Mouse (Mus musculus): ENCODE results near the gene Timeless. TPM values are rescaled to one million over a fixed set of nuclear protein-coding genes. Genes with fewer than 3 reads are reported as not detected.

The Timeless gene
- total RNA-seq, 2 experiments from 2014 or later, result 7.5 to 8.8 TPM

GRCm38 (mm10) chr10:128297221-128297620 is 65.4 kb downstream of the Timeless start:
- DNase-seq, result no peak

- no peak for DNase-seq
Observed at GRCm38 (mm10) chr10:128297622-128298021, 65.8 kb downstream of the Timeless start.

GRCm38 (mm10) chr10:128298243-128298642 is 66.4 kb downstream of the Timeless start:
- DNase-seq, result no peak

DNA sequence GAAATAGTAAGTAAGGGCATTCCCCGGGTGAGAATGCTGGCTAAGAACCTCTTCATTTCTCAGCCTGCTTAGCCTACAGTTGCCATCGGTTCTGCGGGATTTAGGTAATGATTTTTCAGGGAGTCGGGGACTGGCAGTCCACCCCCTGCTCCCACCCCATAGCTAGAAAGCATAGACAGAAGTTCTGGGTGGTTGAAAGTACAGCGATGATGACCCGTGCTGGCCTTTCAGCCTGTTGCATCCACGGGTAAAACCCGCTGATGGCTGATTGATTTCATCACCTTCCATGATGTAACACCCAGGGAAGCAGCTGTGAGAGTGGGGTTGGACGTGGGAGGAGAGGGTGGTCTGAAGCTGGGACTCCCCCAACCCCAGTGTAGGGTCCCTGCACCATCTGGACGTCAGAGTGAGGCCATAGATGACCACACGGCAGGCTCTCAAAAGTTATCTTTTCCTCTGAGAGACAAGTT is 66.9 kb downstream of the Timeless start, which contains the start of gene Il23a:
Gene Il23a (minus strand): TSS at position 51 of the 470 bp plus-strand sequence.
- DNase-seq, result no peak

DNA sequence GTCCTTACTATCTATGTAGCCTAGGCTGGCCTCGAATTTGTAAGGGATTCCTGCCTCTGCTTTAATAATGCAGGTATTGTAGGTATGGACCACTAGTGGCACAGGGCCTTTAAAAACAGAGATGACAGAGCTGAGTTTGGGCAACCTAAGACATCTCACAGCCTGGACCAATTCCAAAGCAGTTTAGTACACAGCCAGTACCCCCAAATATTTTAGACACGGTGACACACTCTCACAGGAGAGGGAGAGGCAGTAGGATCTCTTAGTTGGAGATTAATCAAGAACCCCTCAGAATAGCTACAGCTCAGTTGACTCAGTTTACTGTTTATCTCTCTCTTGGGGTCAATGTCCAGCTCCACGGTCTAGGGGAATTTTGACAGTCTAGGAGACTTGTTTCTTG is 70.5 kb downstream of the Timeless start:
- DNase-seq, result no peak

Other genes starting within 250 kb of the Timeless start
- not detected for gene Hsd17b6, start 224.5 kb upstream of the Timeless start, total RNA-seq (2021)
- gene Prim1, start 216.9 kb upstream of the Timeless start, total RNA-seq (2021), result 1 to 10 TPM; 5.0 to 6.5 TPM
- 100 to 1,000 TPM; 517 to 566 TPM for gene Naca, start 196.5 kb upstream of the Timeless start, total RNA-seq (2021)
- gene Ptges3, start 173.1 kb upstream of the Timeless start, total RNA-seq (2021), result 10 to 100 TPM; 76.1 to 84.5 TPM
- 1,000 to 10,000 TPM; 3,585 to 4,036 TPM for gene Atp5b, start 148.8 kb upstream of the Timeless start, total RNA-seq (2021)
- gene Baz2a, start 140.5 kb upstream of the Timeless start, total RNA-seq (2021), result 10 to 100 TPM; 16.1 to 22.7 TPM
- gene Rbms2, start 51.8 kb upstream of the Timeless start, total RNA-seq (2021), result 10 to 100 TPM; 64.2 to 65.3 TPM
- gene Gls2, start 37.6 kb upstream of the Timeless start, total RNA-seq (2021), result 1 to 10 TPM; 1.1 to 1.4 TPM
- gene Spryd4, start 20.3 kb upstream of the Timeless start, total RNA-seq (2021), result 10 to 100 TPM; 36.9 to 37.7 TPM
- gene Mip, start 6.2 kb upstream of the Timeless start, total RNA-seq (2021), result not detected
- under 1 TPM; 0.14 to 0.20 TPM for gene Apon, start 22.0 kb downstream of the Timeless start, total RNA-seq (2021)
- gene Apof, start 36.6 kb downstream of the Timeless start, total RNA-seq (2021), result under 1 TPM in 1 of 2 experiments, not detected in 1; 0.20 TPM
- gene Stat2, start 38.5 kb downstream of the Timeless start, total RNA-seq (2021), result 1 to 10 TPM; 5.9 to 7.6 TPM
- gene Il23a, start 66.7 kb downstream of the Timeless start, total RNA-seq (2021), result not detected
- gene Pan2, start 71.3 kb downstream of the Timeless start, total RNA-seq (2021), result 10 to 100 TPM in 1 of 2 experiments, 1 to 10 TPM in 1; 10.0 to 13.9 TPM
- 10 to 100 TPM; 62.5 to 71.7 TPM for gene Cnpy2, start 90.4 kb downstream of the Timeless start, total RNA-seq (2021)
- gene Cs, start 105.7 kb downstream of the Timeless start, total RNA-seq (2021), result 100 to 1,000 TPM; 483 to 549 TPM
- gene Coq10a, start 136.9 kb downstream of the Timeless start, total RNA-seq (2021), result 100 to 1,000 TPM; 170 to 198 TPM
- 10 to 100 TPM; 47.3 to 50.9 TPM for gene Ankrd52, start 145.1 kb downstream of the Timeless start, total RNA-seq (2021)
- gene Slc39a5, start 169.2 kb downstream of the Timeless start, total RNA-seq (2021), result not detected
- 10 to 100 TPM; 50.7 to 51.3 TPM for gene Nabp2, start 179.4 kb downstream of the Timeless start, total RNA-seq (2021)
- 10 to 100 TPM; 16.4 to 19.1 TPM for gene Rnf41, start 179.6 kb downstream of the Timeless start, total RNA-seq (2021)
- gene Smarcc2, start 227.2 kb downstream of the Timeless start, total RNA-seq (2021), result 10 to 100 TPM; 47.0 to 62.8 TPM